In the genomic region with DNA sequence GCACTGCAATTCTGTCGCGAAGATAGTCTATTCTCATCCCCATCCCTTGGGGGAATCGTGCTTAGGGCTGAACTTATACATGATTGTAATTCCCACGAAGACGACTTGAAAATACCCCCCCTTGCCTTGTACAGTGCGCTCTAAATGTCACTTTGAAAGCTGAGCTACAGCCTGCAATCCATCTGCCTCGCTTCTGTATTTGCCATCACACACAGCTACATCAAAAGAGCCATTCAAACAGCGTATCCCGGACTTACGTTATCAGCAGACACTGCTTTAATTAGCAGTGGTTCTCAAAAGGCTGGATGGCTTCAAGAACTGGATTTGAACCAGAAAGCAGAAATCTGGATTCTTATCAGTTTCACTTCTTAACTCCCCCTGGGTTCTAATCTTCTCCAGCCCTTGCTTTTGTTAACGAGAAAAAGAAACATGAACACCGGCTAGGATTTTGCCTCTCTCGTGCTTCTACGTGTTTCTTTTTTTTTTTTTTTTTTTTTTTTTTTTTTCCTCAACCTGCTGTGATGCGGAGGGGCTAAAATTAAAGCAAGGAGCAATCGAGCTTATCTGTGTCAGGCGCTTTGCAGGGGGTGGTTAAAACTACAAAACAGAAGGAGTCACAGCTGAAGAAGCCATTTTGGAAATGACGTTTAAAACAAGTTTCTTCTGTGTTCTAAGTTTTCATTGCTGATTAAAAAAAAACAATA, we compare ENCODE assay signal across 8 mouse cellular contexts. TPM values are rescaled to one million over a fixed set of nuclear protein-coding genes. Genes with fewer than 3 reads are reported as not detected.
DNase-seq lines count a peak whose midpoint lies in the region; ATAC-seq and TF ChIP-seq lines count a peak whose summit lies in the region.

No protein-coding gene starts in this region.

- TF ChIP-seq POLR2A in brain, embryonic 14.5 days (IDR thresholded peaks at IDR 0.05; ENCODE audit: borderline replicate concordance, extremely low read depth, insufficient read depth, insufficient read length, poor library complexity, severe bottlenecking): no peak

- H3K9me3 ChIP-seq in heart, embryonic 15.5 days (replicated peaks): no peaks in the 10 kb centered on the region

- peaks cover 19% of the 10 kb centered on the region for H3K4me1 ChIP-seq in heart, embryonic 15.5 days (replicated peaks)

- no peak for TF ChIP-seq CTCF in brain, embryonic 14.5 days (IDR thresholded peaks at IDR 0.05; ENCODE audit: borderline replicate concordance, extremely low read depth, insufficient read depth, insufficient read length)

- ATAC-seq in heart, embryonic 15.5 days (replicated peaks; ENCODE audit: insufficient number of reproducible peaks, insufficient read depth, low FRiP score, low read depth): peak; percentile 80

- intact Hi-C loops in gastrocnemius, postnatal 14 days (cut with DNase I; ENCODE audit: low total_unique reads): no loop called here

- DNase-seq in cerebellum, postnatal 10 days: peak; percentile 31 to 53
- DNase-seq in cerebellum, postnatal 4 days (ENCODE audit: low spot score in 2 of 2): no peak
- DNase-seq in brain, embryonic 14.5 days (ENCODE audit: low read depth): peak; percentile 91
- DNase-seq in left cerebral cortex, adult 9 months (ENCODE audit: low spot score in 2 of 2): peak; percentile 35 to 58
- DNase-seq in right cerebral cortex, postnatal 36 days (ENCODE audit: low spot score in 2 of 2): peak; percentile 36
- DNase-seq in gastrocnemius, postnatal 10 days: no peak
- no peak for DNase-seq in gastrocnemius, postnatal 14 days

- H3K9ac ChIP-seq in heart, embryonic 15.5 days: no peak overlapping the region

- H3K27me3 ChIP-seq in heart, embryonic 15.5 days: no peaks in the 10 kb centered on the region

- no peaks in the 10 kb centered on the region for H3K36me3 ChIP-seq in heart, embryonic 15.5 days

- 12% methylated on average over 18 of the region's 18 CpGs for WGBS in heart, embryonic 15.5 days

- H3K4me2 ChIP-seq in heart, embryonic 15.5 days: peak overlapping the region; percentile 56

- H3K4me3 ChIP-seq in heart, embryonic 15.5 days: peak overlapping the region; percentile 42

- peak overlapping the region; percentile 77 for H3K27ac ChIP-seq in heart, embryonic 15.5 days

RNA-seq across cellular contexts. Expression of a gene that starts 12.5 kb away (rescaled TPM):
- 1.4 and 1.8 TPM in 2 replicates for polyA plus RNA-seq in brain, embryonic 14.5 days (2012; rRNA removed)
- 72.8 and 94.7 TPM in 2 replicates for polyA plus RNA-seq in heart, embryonic 15.5 days (2015; fragmentation: Nextera tagmentation; extraction: Ambion mirVana)
- 100 to 1,000 TPM; 102 to 111 TPM for total RNA-seq in gastrocnemius, postnatal 10 days (2021)
- total RNA-seq in gastrocnemius, postnatal 14 days (2021): 100 to 1,000 TPM; 103 to 105 TPM

Comparison
In these comparisons a context has a peak if more than half of its experiments do, and no peak if none do; other contexts are left out.
1. DNase-seq: peak in cerebellum, postnatal 10 days (2 of 2), brain, embryonic 14.5 days (single experiment), left cerebral cortex, adult 9 months (2 of 2) and right cerebral cortex, postnatal 36 days (2 of 2); none in cerebellum, postnatal 4 days (0 of 2), gastrocnemius, postnatal 10 days (single experiment) and gastrocnemius, postnatal 14 days (single experiment).